Mouse (Mus musculus): ENCODE results near the gene Mybpc1.
A peak's percentile ranks its signal among the peaks of the same experiment; 100 is the strongest.
"Not testable (repeated sequence)": the region's sequence is repeated elsewhere in the genome, so short reads cannot be mapped to it uniquely, and the experiment has no call there.

Mybpc1 gene

DNA sequence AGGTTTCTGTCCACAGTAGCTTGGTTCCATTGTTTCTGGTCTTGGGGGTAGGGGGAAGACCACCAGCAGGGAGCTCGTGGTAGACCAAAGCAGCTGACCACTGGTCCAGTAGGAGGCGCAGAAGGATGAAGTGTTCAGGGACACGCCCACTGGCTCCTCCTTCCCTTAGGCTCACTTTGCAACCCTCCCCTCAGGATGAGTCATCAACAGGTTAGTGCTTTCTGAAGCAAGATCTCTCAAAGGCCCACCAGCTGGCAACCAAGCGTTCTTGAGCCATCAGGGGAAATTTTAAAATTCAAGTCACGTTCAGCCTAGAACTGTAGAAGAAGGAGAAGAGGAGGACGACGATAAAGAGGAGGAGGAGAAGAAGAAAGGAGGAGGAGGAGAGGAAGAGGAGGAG, 113.3 kb downstream of the Mybpc1 start:
- DNase-seq, result peak; percentile 62 to 63

DNA sequence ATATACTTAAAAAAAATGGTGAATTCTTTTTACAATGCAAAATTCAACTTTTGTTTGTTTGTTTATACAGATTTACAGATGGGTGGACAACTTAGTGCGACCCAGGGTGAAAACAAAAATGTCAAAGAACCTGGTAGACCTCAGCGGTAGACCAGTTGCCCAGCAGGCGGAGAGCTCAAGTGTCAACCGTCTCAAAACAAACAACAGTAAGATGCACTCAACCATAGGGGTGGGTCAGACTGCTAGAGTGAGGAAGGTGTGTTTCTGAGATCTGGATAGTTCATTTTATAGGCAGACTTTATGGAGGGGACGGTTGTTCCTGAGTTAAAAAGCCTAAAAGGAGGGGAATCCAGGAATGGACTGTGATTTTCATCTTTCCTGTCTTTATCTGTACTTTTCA, 116.3 kb downstream of the Mybpc1 start:
- DNase-seq, result no peak

DNA sequence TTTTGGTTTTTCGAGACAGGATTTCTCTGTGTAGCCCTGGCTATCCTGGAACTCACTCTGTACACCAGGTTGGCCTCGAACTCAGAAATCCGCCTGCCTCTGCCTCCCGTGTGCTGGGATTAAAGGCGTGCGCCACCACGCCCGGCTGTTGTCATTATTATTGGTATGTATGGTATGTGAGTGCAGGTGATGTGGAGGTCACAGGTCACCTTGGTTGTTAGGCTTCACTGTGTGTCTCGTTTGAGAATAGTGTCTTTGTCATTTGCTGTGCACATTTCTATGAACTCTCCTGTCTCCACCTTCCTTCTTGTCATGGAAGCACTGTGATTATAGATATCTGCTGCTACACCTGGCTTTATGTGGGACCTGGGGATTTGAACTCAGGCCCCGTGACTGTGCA, 122.1 kb downstream of the Mybpc1 start:
- not testable (repeated sequence) for DNase-seq

Data from kidney, postnatal 36 days (tissue).